Mouse (Mus musculus): ENCODE data around the gene Pctp.

DNA sequence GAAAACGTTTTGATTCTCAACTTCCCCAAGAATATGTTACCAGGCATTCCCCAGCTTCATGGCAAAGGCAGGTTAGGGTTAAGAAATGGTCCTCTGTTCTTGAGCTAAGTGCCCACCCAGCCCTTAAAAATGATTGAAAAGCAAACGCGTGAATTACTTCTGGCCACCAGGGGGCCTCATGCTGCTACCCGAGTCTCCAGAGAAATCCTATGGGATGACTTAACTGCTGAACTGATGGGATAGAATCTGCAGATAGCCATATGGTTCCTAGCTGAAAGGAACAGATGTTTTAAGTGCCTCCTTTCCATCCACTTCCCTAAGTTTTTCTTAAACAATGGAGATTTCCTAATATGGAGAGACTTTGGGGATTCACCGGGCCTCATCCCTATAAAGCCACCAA lies 35.3 kb upstream of the Pctp start:
- TF ChIP-seq CTCF (IDR thresholded peaks at IDR 0.05; ENCODE audit: low read depth, low read length) (no peak), GATA1 (IDR thresholded peaks at IDR 0.05; ENCODE audit: borderline replicate concordance, low read length) (no peak), TAL1 (conservative IDR thresholded peaks at IDR 0.05; ENCODE audit: low read depth, low read length) (no peak), POLR2AphosphoS5 (IDR thresholded peaks at IDR 0.05; ENCODE audit: insufficient replicate concordance, low read depth, low read length) (no peak)

Data from G1E (cell line).